Mouse (Mus musculus) heart, postnatal 0 days (tissue): ENCODE results near the gene Fbxo2. TPM values are rescaled to one million over a fixed set of nuclear protein-coding genes. Genes with fewer than 3 reads are reported as not detected.

Experiments used
- ATAC-seq: fragments of 200-750 bp; cut with Nextera tagmentation; 2 replicates; pipeline ENCODE4 v1.8.0; 2017; ENCODE audit warnings: low read depth, moderate number of reproducible peaks, moderate library complexity; ENCODE audit not compliant: insufficient read depth
- DNase-seq: peaks from one replicate; pipeline ENCODE4 v3.0.0-alpha.2; 2016; ENCODE audit warnings: low spot score
- H3K27ac ChIP-seq: fragments of 300-500 bp; sonication (generic); 2 replicates; pipeline ENCODE4 v1.5.1; 2014; ENCODE audit warnings: low read depth, mild to moderate bottlenecking
- H3K27me3 ChIP-seq: fragments of 300-500 bp; sonication (generic); 2 replicates; pipeline ENCODE4 v1.6.1; 2014; ENCODE audit warnings: low read length, mixed read lengths; ENCODE audit not compliant: control insufficient read depth, insufficient read depth
- H3K36me3 ChIP-seq: fragments of 300-500 bp; sonication (generic); replicated peaks from 2 replicates; pipeline ENCODE4 v1.6.1; 2014; ENCODE audit warnings: low read length, mixed read lengths; ENCODE audit not compliant: control insufficient read depth, insufficient read depth
- H3K4me1 ChIP-seq: fragments of 300-500 bp; sonication (generic); 2 replicates; pipeline ENCODE4 v1.6.1; 2014; ENCODE audit warnings: antibody characterized with exemption; ENCODE audit not compliant: control insufficient read depth, insufficient read depth
- H3K4me2 ChIP-seq: fragments of 300-500 bp; sonication (generic); 2 replicates; pipeline ENCODE4 v1.6.1; 2014; ENCODE audit warnings: low read depth, mild to moderate bottlenecking, low read length, moderate library complexity
- H3K4me3 ChIP-seq: fragments of 300-500 bp; sonication (generic); 2 replicates; pipeline ENCODE4 v1.5.1; 2014; ENCODE audit warnings: low read depth, low read length
- H3K9ac ChIP-seq: fragments of 300-500 bp; sonication (generic); replicated peaks from 2 replicates; pipeline ENCODE4 v1.6.1; 2014; ENCODE audit warnings: low read depth, low read length, mixed read lengths
- H3K9me3 ChIP-seq: fragments of 300-500 bp; sonication (generic); replicated peaks from 2 replicates; pipeline ENCODE4 v1.6.1; 2016; ENCODE audit warnings: low read length; ENCODE audit not compliant: control insufficient read depth
- CTCF ChIP-seq: IDR thresholded peaks from 2 replicates; pipeline ENCODE4 v1.5.1; 2016; ENCODE audit warnings: antibody characterized with exemption, control low read depth, low read depth
- EP300 ChIP-seq: IDR thresholded peaks from 2 replicates; pipeline ENCODE4 v1.6.1; 2016; ENCODE audit warnings: antibody characterized with exemption, low read depth
- WGBS: fragments of 180-500 bp; shearing (Covaris S2); extraction: QIAGEN DNeasy Blood & Tissue Kit; methylation state at CpG from one replicate; pipeline ENCODE4 v1.1.7; 2014; 5-methylcytosine and 5-hydroxymethylcytosine counted together
- microRNA-seq: library from miRNA; unstranded; fragments of <30 nt; microRNA quantifications from one replicate; pipeline ENCODE4, GENCODE M21; 2016
- polyA plus RNA-seq: library from polyadenylated mRNA; unstranded; fragments of >200 nt; fragmentation: Nextera tagmentation; extraction: Ambion mirVana; gene quantifications from 2 replicates; pipeline ENCODE4 v1.2.1, GENCODE M21; 2015
- total RNA-seq: library from RNA; depleted of rRNA; stranded (reverse); fragments of >200 nt; gene quantifications from 2 replicates; pipeline ENCODE4 v1.2.3, GENCODE M21; 2014; ENCODE audit warnings: low replicate concordance; rRNA removed

Fbxo2 gene
- total and polyA plus RNA-seq, 2 experiments from 2014 or later, result 0.11 TPM; not detected in 1

DNA sequence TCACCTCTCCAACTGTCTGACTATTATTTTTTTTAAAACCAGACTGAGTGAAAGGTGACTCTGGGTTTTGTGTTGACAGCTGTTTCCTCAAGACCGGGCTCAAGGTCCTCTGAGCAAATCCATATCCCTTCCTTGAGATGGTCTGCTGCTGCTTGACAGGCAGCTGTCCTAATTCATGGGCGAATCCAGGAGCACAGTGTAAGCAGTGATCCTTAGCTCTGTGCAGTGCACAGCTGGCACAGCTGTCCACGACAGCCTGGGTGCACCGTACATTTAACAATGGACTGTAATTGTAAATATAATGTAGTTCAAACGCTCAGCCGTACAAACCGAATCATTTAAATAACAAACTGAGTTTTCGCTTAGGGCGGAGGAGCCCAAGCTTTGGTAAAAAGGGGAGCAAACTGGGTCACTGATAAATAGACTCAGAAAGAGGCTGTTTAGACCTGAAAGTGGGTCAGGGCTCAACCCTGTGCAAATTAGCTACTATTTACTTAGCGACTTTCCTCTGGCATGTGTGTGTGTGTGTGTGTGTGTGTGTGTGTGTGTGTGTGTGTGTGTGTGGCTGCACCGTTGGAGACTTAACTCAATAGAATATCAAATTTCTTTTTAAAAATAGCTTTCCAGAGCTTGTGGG lies 55.0 kb downstream of the Fbxo2 start:
- DNase-seq (no peak), ATAC-seq (no peak)
- WGBS, result 49% methylated on average over 11 of the region's 11 CpGs
- Histone ChIP-seq H3K4me1 (no peaks in the 10 kb centered on the region), H3K36me3 (no peaks in the 10 kb centered on the region), H3K27ac (no peak overlapping the region), H3K9ac (no peak overlapping the region), H3K27me3 (peaks cover 19% of the 10 kb centered on the region), H3K9me3 (no peaks in the 10 kb centered on the region), H3K4me3 (no peak overlapping the region), H3K4me2 (no peak overlapping the region)
- TF ChIP-seq EP300 (no peak), CTCF (no peak)

Small RNA genes lying within 50 kb of the gene (microRNA-seq; reads per million reads assigned to microRNA genes)
- not detected for gene Mir7022

Other genes starting within 250 kb of the Fbxo2 start
- 84.0 and 107 TPM in 2 replicates for gene Plod1, start 223.9 kb upstream of the Fbxo2 start, total RNA-seq
- gene Plod1, start 223.9 kb upstream of the Fbxo2 start, polyA plus RNA-seq, result 48.9 and 55.6 TPM in 2 replicates
- 76.2 and 82.2 TPM in 2 replicates for gene 2510039O18Rik, start 219.7 kb upstream of the Fbxo2 start, total RNA-seq
- 8.9 and 10.4 TPM in 2 replicates for gene 2510039O18Rik, start 219.7 kb upstream of the Fbxo2 start, polyA plus RNA-seq
- gene Nppb, start 174.8 kb upstream of the Fbxo2 start, total RNA-seq, result 831 and 1,183 TPM in 2 replicates
- gene Nppb, start 174.8 kb upstream of the Fbxo2 start, polyA plus RNA-seq, result 188 and 473 TPM in 2 replicates
- gene Nppa, start 159.9 kb upstream of the Fbxo2 start, total RNA-seq, result 2,556 and 3,370 TPM in 2 replicates
- gene Nppa, start 159.9 kb upstream of the Fbxo2 start, polyA plus RNA-seq, result 9,636 and 10,119 TPM in 2 replicates
- 14.7 and 16.3 TPM in 2 replicates for gene Clcn6, start 121.8 kb upstream of the Fbxo2 start, total RNA-seq
- gene Clcn6, start 121.8 kb upstream of the Fbxo2 start, polyA plus RNA-seq, result 3.5 and 4.3 TPM in 2 replicates
- 29.2 and 37.6 TPM in 2 replicates for gene Mthfr, start 121.5 kb upstream of the Fbxo2 start, total RNA-seq
- gene Mthfr, start 121.5 kb upstream of the Fbxo2 start, polyA plus RNA-seq, result 6.0 and 6.3 TPM in 2 replicates
- 21.2 and 31.4 TPM in 2 replicates for gene Agtrap, start 72.6 kb upstream of the Fbxo2 start, total RNA-seq
- gene Agtrap, start 72.6 kb upstream of the Fbxo2 start, polyA plus RNA-seq, result 22.9 and 25.2 TPM in 2 replicates
- gene Mad2l2, start 30.2 kb upstream of the Fbxo2 start, total RNA-seq, result 6.1 and 6.7 TPM in 2 replicates
- gene Mad2l2, start 30.2 kb upstream of the Fbxo2 start, polyA plus RNA-seq, result 36.2 and 40.1 TPM in 2 replicates
- gene Draxin, start 29.9 kb upstream of the Fbxo2 start, total RNA-seq, result not detected in 2 replicates
- 0.01 and 0.03 TPM in 2 replicates for gene Draxin, start 29.9 kb upstream of the Fbxo2 start, polyA plus RNA-seq
- gene Fbxo6, start 8.5 kb upstream of the Fbxo2 start, total RNA-seq, result 84.6 and 86.0 TPM in 2 replicates
- gene Fbxo6, start 8.5 kb upstream of the Fbxo2 start, polyA plus RNA-seq, result 31.6 and 35.4 TPM in 2 replicates
- gene Fbxo44, start 139 bp upstream of the Fbxo2 start, total RNA-seq, result 77.4 and 88.4 TPM in 2 replicates
- gene Fbxo44, start 139 bp upstream of the Fbxo2 start, polyA plus RNA-seq, result 32.1 and 35.6 TPM in 2 replicates
- gene Disp3, start 127.3 kb downstream of the Fbxo2 start, total RNA-seq, result 0.39 TPM in 1 of 2 replicates, not detected in the other
- gene Disp3, start 127.3 kb downstream of the Fbxo2 start, polyA plus RNA-seq, result 0.11 TPM in 1 of 2 replicates, not detected in the other